Mouse (Mus musculus): ENCODE measurements around the gene Capn1.
"Not testable (repeated sequence)": the region's sequence is repeated elsewhere in the genome, so short reads cannot be mapped to it uniquely, and the experiment has no call there.

Capn1 gene

GRCm38 (mm10) chr19:6015511-6016315 lies at the start of gene Capn1:
Capn1 (minus strand) TSS chr19:6015897.
- ATAC-seq (ENCODE audit: insufficient number of reproducible peaks, low FRiP score, low TSS enrichment): peak; percentile 36; the same call in 1 of the 2 replicates

- ATAC-seq (ENCODE audit: insufficient number of reproducible peaks, low FRiP score, low TSS enrichment): no peak
Observed at GRCm38 (mm10) chr19:6063081-6063480, 47.4 kb upstream of the Capn1 start.

GRCm38 (mm10) chr19:6062418-6062817 lies 46.7 kb upstream of the Capn1 start:
- ATAC-seq (ENCODE audit: insufficient number of reproducible peaks, low FRiP score, low TSS enrichment): no peak

- no peak for ATAC-seq (ENCODE audit: insufficient number of reproducible peaks, low FRiP score, low TSS enrichment)
Observed at GRCm38 (mm10) chr19:6061641-6062302, 46.1 kb upstream of the Capn1 start.

- ATAC-seq (ENCODE audit: insufficient number of reproducible peaks, low FRiP score, low TSS enrichment): peak; percentile 57; the same call in 1 of the 2 replicates
Observed at GRCm38 (mm10) chr19:6061021-6061533, 45.4 kb upstream of the Capn1 start, which contains the start of gene Znhit2. Znhit2 (plus strand) TSS chr19:6061192.

- ATAC-seq (ENCODE audit: insufficient number of reproducible peaks, low FRiP score, low TSS enrichment): no peak
Observed at GRCm38 (mm10) chr19:6058966-6059365, 43.3 kb upstream of the Capn1 start.

- no peak for ATAC-seq (ENCODE audit: insufficient number of reproducible peaks, low FRiP score, low TSS enrichment)
Observed at GRCm38 (mm10) chr19:6058513-6058912, 42.8 kb upstream of the Capn1 start.

GRCm38 (mm10) chr19:6057313-6058096 lies 41.8 kb upstream of the Capn1 start, which contains the start of the genes Mrpl49 and Fau:
Mrpl49 (minus strand) TSS chr19:6057785.
Fau (plus strand) TSS chr19:6057844.
- peak; percentile 77; the same call in 1 of the 2 replicates for ATAC-seq (ENCODE audit: insufficient number of reproducible peaks, low FRiP score, low TSS enrichment)

- no peak for ATAC-seq (ENCODE audit: insufficient number of reproducible peaks, low FRiP score, low TSS enrichment)
Observed at GRCm38 (mm10) chr19:6056696-6057095, 41.0 kb upstream of the Capn1 start.

- ATAC-seq (ENCODE audit: insufficient number of reproducible peaks, low FRiP score, low TSS enrichment): no peak
Observed at GRCm38 (mm10) chr19:6054296-6054695, 38.6 kb upstream of the Capn1 start.

- ATAC-seq (ENCODE audit: insufficient number of reproducible peaks, low FRiP score, low TSS enrichment): no peak
Observed at GRCm38 (mm10) chr19:6052516-6052915, 36.8 kb upstream of the Capn1 start.

GRCm38 (mm10) chr19:6048681-6049410 lies 33.1 kb upstream of the Capn1 start:
- ATAC-seq (ENCODE audit: insufficient number of reproducible peaks, low FRiP score, low TSS enrichment): no peak

- no peak for ATAC-seq (ENCODE audit: insufficient number of reproducible peaks, low FRiP score, low TSS enrichment)
Observed at GRCm38 (mm10) chr19:6047899-6048166, 32.1 kb upstream of the Capn1 start.

GRCm38 (mm10) chr19:6047154-6047898 lies 31.6 kb upstream of the Capn1 start:
- peak; percentile 4; the same call in 1 of the 2 replicates for ATAC-seq (ENCODE audit: insufficient number of reproducible peaks, low FRiP score, low TSS enrichment)

- ATAC-seq (ENCODE audit: insufficient number of reproducible peaks, low FRiP score, low TSS enrichment): peak; percentile 89
Observed at GRCm38 (mm10) chr19:6046294-6047153, 30.8 kb upstream of the Capn1 start, which contains the start of gene Syvn1. Syvn1 (plus strand) TSS chr19:6046576.

GRCm38 (mm10) chr19:6045366-6046293 lies 29.9 kb upstream of the Capn1 start:
- 0 out of 2 replicates have a peak, but pooled peaks have one; percentile 3 for ATAC-seq (ENCODE audit: insufficient number of reproducible peaks, low FRiP score, low TSS enrichment)

- not testable (repeated sequence) for ATAC-seq (ENCODE audit: insufficient number of reproducible peaks, low FRiP score, low TSS enrichment)
Observed at GRCm38 (mm10) chr19:6044102-6044501, 28.4 kb upstream of the Capn1 start.

All from cerebellum, adult (tissue).